Mouse (Mus musculus) testis, postnatal 14 days (tissue): ENCODE data around the gene Mien1.

Experiments
- DNase-seq: peaks from one replicate; pipeline ENCODE4 v3.0.0; 2021; ENCODE audit warnings: low spot score

The Mien1 gene

GRCm38 (mm10) chr11:98428436-98428835 lies 10.4 kb downstream of the Mien1 start:
- no peak for DNase-seq

GRCm38 (mm10) chr11:98426592-98426991 lies 12.2 kb downstream of the Mien1 start:
- DNase-seq = no peak

GRCm38 (mm10) chr11:98418939-98419547 lies 19.7 kb downstream of the Mien1 start:
- DNase-seq = no peak

GRCm38 (mm10) chr11:98418273-98418672 lies 20.5 kb downstream of the Mien1 start:
- no peak for DNase-seq

GRCm38 (mm10) chr11:98417074-98417473 lies 21.7 kb downstream of the Mien1 start:
- DNase-seq = no peak

GRCm38 (mm10) chr11:98414162-98414561 lies 24.6 kb downstream of the Mien1 start:
- no peak for DNase-seq

- DNase-seq = no peak
Measured at GRCm38 (mm10) chr11:98413731-98414130, 25.1 kb downstream of the Mien1 start.

- no peak for DNase-seq
Measured at GRCm38 (mm10) chr11:98412797-98413301, 25.9 kb downstream of the Mien1 start.

- peak; percentile 66 for DNase-seq
Measured at GRCm38 (mm10) chr11:98412273-98412796, 26.5 kb downstream of the Mien1 start, which contains the start of gene Erbb2. TSS of gene Erbb2 (plus strand) at chr11:98412470.

GRCm38 (mm10) chr11:98409341-98409822 lies 29.4 kb downstream of the Mien1 start:
- DNase-seq = no peak

- DNase-seq = no peak
Measured at GRCm38 (mm10) chr11:98408872-98409271, 29.9 kb downstream of the Mien1 start.

- DNase-seq = no peak
Measured at GRCm38 (mm10) chr11:98406621-98407020, 32.2 kb downstream of the Mien1 start.

- DNase-seq = no peak
Measured at GRCm38 (mm10) chr11:98400816-98401215, 38.0 kb downstream of the Mien1 start.

GRCm38 (mm10) chr11:98400161-98400726 lies 38.5 kb downstream of the Mien1 start, which contains the start of gene Pgap3:
TSS of gene Pgap3 (minus strand) at chr11:98400490.
- DNase-seq = peak; percentile 90

GRCm38 (mm10) chr11:98397946-98398345 lies 40.8 kb downstream of the Mien1 start:
- DNase-seq = no peak

- no peak for DNase-seq
Measured at GRCm38 (mm10) chr11:98395041-98395440, 43.8 kb downstream of the Mien1 start.

GRCm38 (mm10) chr11:98394301-98394700 lies 44.5 kb downstream of the Mien1 start:
- no peak for DNase-seq

GRCm38 (mm10) chr11:98393317-98393716 lies 45.5 kb downstream of the Mien1 start:
- peak; percentile 66 for DNase-seq

- no peak for DNase-seq
Measured at GRCm38 (mm10) chr11:98392645-98393044, 46.1 kb downstream of the Mien1 start.

- DNase-seq = no peak
Measured at GRCm38 (mm10) chr11:98392034-98392433, 46.8 kb downstream of the Mien1 start.

- DNase-seq = no peak
Measured at GRCm38 (mm10) chr11:98390141-98390540, 48.6 kb downstream of the Mien1 start.

GRCm38 (mm10) chr11:98389221-98389780 lies 49.5 kb downstream of the Mien1 start:
- no peak for DNase-seq

- DNase-seq = no peak
Measured at GRCm38 (mm10) chr11:98388282-98388681, 50.5 kb downstream of the Mien1 start.
